Comparison of ENCODE assay signal across 20 mouse cellular contexts in genomic region chr12:98123541-98123940, GRCm38 (mm10).
"Had no signal": no experiment of that assay in that cellular context is flagged by ENCODE, and none has a peak within 500 bp of the region (broad histone marks: within the 10 kb centered on the region; RNA-seq: fewer than 3 reads in every experiment).

No protein-coding gene starts in this region.

- H3K9ac ChIP-seq: liver, postnatal 0 days; lung, embryonic 15.5 days; midbrain, embryonic 12.5 days; neural tube, embryonic 13.5 days; neural tube, embryonic 15.5 days had no signal

- H3K9me3 ChIP-seq: lung, embryonic 15.5 days; midbrain, embryonic 10.5 days; midbrain, embryonic 12.5 days; neural tube, embryonic 13.5 days had no signal

- ATAC-seq: liver, postnatal 0 days; midbrain, embryonic 16.5 days had no signal

- H3K4me1 ChIP-seq: lung, embryonic 15.5 days; midbrain, embryonic 10.5 days; midbrain, embryonic 12.5 days; neural tube, embryonic 13.5 days; neural tube, embryonic 15.5 days had no signal

- H3K4me3 ChIP-seq: lung, embryonic 15.5 days; midbrain, embryonic 10.5 days; midbrain, embryonic 12.5 days; myocyte; neural tube, embryonic 13.5 days; neural tube, embryonic 15.5 days had no signal

- H3K36me3 ChIP-seq: lung, embryonic 15.5 days; midbrain, embryonic 10.5 days; midbrain, embryonic 12.5 days; neural tube, embryonic 13.5 days; neural tube, embryonic 15.5 days had no signal

- H3K27ac ChIP-seq: lung, embryonic 15.5 days; midbrain, embryonic 10.5 days; midbrain, embryonic 12.5 days; neural tube, embryonic 13.5 days; neural tube, embryonic 15.5 days had no signal

- H3K4me2 ChIP-seq: lung, embryonic 15.5 days; midbrain, embryonic 12.5 days; neural tube, embryonic 13.5 days; neural tube, embryonic 15.5 days had no signal

- DNase-seq: liver, postnatal 0 days; lung, adult 2 months; lung, postnatal 10 days; lung, postnatal 4 days; midbrain, embryonic 14.5 days; retina, postnatal 1 day; right cerebral cortex, adult 18-20 months; right cerebral cortex, postnatal 25 days; right cerebral cortex, postnatal 4 days; spleen, adult 18-20 months; thymus, adult 2 months; thymus, postnatal 25 days; thymus, postnatal 4 days had no signal

- H3K27me3 ChIP-seq: lung, embryonic 15.5 days; midbrain, embryonic 12.5 days; neural tube, embryonic 13.5 days; neural tube, embryonic 15.5 days had no signal
